Mouse (Mus musculus) embryonic facial prominence, embryonic 14.5 days (tissue): ENCODE data around the gene Glul. TPM values are rescaled to one million over a fixed set of nuclear protein-coding genes. Genes with fewer than 3 reads are reported as not detected.

ENCODE experiments used
- ATAC-seq: fragments of 200-750 bp; cut with Nextera tagmentation; 2 replicates; pipeline ENCODE4 v1.8.0; 2017; ENCODE audit warnings: low read depth, moderate number of reproducible peaks, moderate TSS enrichment
- DNase-seq: peaks from one replicate; pipeline ENCODE4 v3.0.0-alpha.2; 2015; ENCODE audit warnings: low spot score
- H3K27ac ChIP-seq: fragments of 300-500 bp; sonication (generic); replicated peaks from 2 replicates; pipeline ENCODE4 v1.5.1; 2014; ENCODE audit warnings: low read depth, mild to moderate bottlenecking, low read length, moderate library complexity
- H3K27me3 ChIP-seq: fragments of 300-500 bp; sonication (generic); replicated peaks from 2 replicates; pipeline ENCODE4 v1.6.1; 2014; ENCODE audit warnings: low read length; ENCODE audit not compliant: control insufficient read depth, insufficient read depth
- H3K36me3 ChIP-seq: fragments of 300-500 bp; sonication (generic); 2 replicates; pipeline ENCODE4 v1.6.1; 2014; ENCODE audit warnings: low read length, mixed read lengths; ENCODE audit not compliant: control insufficient read depth, insufficient read depth
- H3K4me1 ChIP-seq: fragments of 300-500 bp; sonication (generic); 2 replicates; pipeline ENCODE4 v1.6.1; 2014; ENCODE audit warnings: antibody characterized with exemption, low read length; ENCODE audit not compliant: control insufficient read depth, insufficient read depth
- H3K4me2 ChIP-seq: fragments of 300-500 bp; sonication (generic); 2 replicates; pipeline ENCODE4 v1.6.1; 2014; ENCODE audit warnings: low read depth, mild to moderate bottlenecking, low read length, moderate library complexity, mixed read lengths
- H3K4me3 ChIP-seq: fragments of 300-500 bp; sonication (generic); 2 replicates; pipeline ENCODE4 v1.5.1; 2014; ENCODE audit warnings: low read depth, mild to moderate bottlenecking, low read length
- H3K9ac ChIP-seq: fragments of 300-500 bp; sonication (generic); 2 replicates; pipeline ENCODE4 v1.6.1; 2014; ENCODE audit warnings: low read depth, mild to moderate bottlenecking, low read length, moderate library complexity, mixed read lengths
- H3K9me3 ChIP-seq: fragments of 300-500 bp; sonication (generic); 2 replicates; pipeline ENCODE4 v1.6.1; 2016; ENCODE audit warnings: low read length; ENCODE audit not compliant: control insufficient read depth
- WGBS: fragments of 180-500 bp; shearing (Covaris S2); extraction: QIAGEN DNeasy Blood & Tissue Kit; methylation state at CpG from one replicate; pipeline ENCODE4 v1.1.7; 2014; 5-methylcytosine and 5-hydroxymethylcytosine counted together
- microRNA-seq: library from miRNA; unstranded; fragments of <30 nt; microRNA quantifications from one replicate; pipeline ENCODE4, GENCODE M21; 2016; ENCODE audit warnings: borderline number of aligned reads
- polyA plus RNA-seq: library from polyadenylated mRNA; unstranded; fragments of >200 nt; fragmentation: Nextera tagmentation; extraction: Ambion mirVana; gene quantifications from 2 replicates; pipeline ENCODE4 v1.2.1, GENCODE M21; 2014

Gene Glul
- polyA plus RNA-seq, 1 experiment from 2014 or later: 97.5 TPM

DNA sequence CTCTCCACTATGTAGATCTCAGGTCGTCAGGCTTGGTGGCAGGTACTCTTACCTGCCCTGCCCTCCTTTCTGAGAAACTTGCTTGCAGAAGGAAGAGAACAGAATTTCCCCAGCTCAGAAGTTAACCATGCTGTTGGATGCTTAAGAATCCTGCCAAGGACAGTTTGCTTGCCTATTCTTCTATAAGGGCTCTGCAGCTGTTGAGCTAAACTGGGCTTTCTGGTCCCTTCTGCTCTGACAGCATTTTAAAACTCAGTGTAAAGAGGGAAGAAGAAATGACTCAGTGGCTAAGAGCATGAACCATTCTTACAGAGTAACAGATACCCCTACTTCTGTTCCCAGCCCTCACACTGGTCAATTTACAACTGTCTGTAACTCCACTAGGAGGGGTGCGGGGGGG is 41.2 kb downstream of the Glul start:
- Histone ChIP-seq H3K4me2 (no peak overlapping the region), H3K9me3 (no peaks in the 10 kb centered on the region), H3K36me3 (no peaks in the 10 kb centered on the region), H3K27me3 (no peaks in the 10 kb centered on the region), H3K4me1 (no peaks in the 10 kb centered on the region), H3K27ac (no peak overlapping the region), H3K4me3 (no peak overlapping the region), H3K9ac (no peak overlapping the region)
- ATAC-seq (no peak), DNase-seq (no peak)
- 75% methylated on average over 2 of the region's 2 CpGs for WGBS

DNA sequence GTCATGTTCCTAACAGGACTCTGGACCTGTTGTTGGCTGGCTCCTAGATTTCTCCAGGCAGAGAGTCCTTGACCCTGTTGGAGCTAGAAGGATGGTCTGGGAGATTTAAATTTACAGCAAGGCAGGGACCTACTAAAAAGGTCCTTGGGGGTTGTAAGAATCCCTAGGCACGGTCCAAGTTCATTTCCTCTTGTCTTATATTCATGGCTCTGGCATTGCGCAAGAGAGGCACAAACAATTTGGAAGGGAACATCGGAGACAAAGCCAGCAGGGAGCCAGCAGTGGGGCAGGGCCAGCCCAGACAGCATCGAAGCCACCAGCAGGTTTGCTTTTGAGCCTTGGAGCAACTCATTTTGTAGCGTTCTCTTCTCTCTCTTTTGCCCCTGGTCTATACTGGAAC is 45.4 kb downstream of the Glul start:
- no peak overlapping the region for H3K4me2 ChIP-seq
- H3K4me3 ChIP-seq: no peak overlapping the region
- no peaks in the 10 kb centered on the region for H3K36me3 ChIP-seq
- DNase-seq: no peak
- H3K27me3 ChIP-seq: no peaks in the 10 kb centered on the region
- no peak overlapping the region for H3K27ac ChIP-seq
- no peak for ATAC-seq
- H3K9ac ChIP-seq: no peak overlapping the region
- H3K9me3 ChIP-seq: no peaks in the 10 kb centered on the region
- WGBS: 68% methylated on average over 5 of the region's 5 CpGs
- no peaks in the 10 kb centered on the region for H3K4me1 ChIP-seq

DNA sequence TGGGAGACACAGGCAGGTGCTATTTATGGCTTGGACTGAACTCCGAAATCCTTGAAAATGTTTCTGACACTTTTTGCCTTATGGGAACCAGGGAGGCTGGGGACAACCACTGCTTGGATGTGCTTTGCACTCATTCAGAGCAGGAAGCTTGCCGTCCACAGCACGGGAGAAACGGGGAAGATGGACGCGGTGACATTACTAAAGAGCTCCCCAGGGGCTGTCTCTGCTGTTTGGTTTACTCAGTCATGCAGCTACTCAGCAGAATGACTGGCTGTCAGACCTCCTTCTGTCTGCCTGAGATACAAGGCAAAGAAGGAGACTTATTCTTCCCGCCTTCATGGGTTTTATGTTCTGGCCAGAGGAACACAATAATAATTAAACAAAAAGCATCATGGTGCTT is 47.2 kb downstream of the Glul start:
- no peak for DNase-seq
- Histone ChIP-seq H3K27ac (no peak overlapping the region), H3K4me1 (no peaks in the 10 kb centered on the region), H3K4me2 (no peak overlapping the region), H3K27me3 (no peaks in the 10 kb centered on the region), H3K9ac (no peak overlapping the region), H3K4me3 (no peak overlapping the region), H3K9me3 (no peaks in the 10 kb centered on the region), H3K36me3 (no peaks in the 10 kb centered on the region)
- ATAC-seq: no peak
- 47% methylated on average over 7 of the region's 7 CpGs for WGBS

DNA sequence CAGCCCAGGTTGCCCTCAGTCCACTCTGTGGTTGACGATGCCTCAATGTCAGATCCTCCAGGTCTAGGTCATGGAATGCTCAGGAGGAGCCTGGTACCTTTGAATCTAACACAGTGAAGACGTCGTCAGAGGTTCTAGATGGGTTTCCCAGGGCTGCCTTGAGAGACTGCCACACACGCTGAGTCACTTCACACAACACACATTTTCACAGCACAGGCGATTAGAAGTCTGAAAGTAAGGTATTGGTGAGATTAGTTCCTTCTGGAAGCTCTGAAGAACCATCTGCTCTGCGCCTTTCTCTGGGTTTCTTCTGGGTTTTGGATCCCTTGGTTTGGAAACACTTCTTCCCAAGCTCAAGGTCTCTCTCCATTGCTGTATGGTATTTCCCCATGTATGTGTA is 48.1 kb downstream of the Glul start:
- no peak overlapping the region for H3K4me2 ChIP-seq
- H3K27me3 ChIP-seq: no peaks in the 10 kb centered on the region
- ATAC-seq (no peak), DNase-seq (no peak)
- H3K27ac ChIP-seq: no peak overlapping the region
- no peak overlapping the region for H3K9ac ChIP-seq
- no peak overlapping the region for H3K4me3 ChIP-seq
- no peaks in the 10 kb centered on the region for H3K4me1 ChIP-seq
- no peaks in the 10 kb centered on the region for H3K36me3 ChIP-seq
- 90% methylated on average over 6 of the region's 6 CpGs for WGBS
- no peaks in the 10 kb centered on the region for H3K9me3 ChIP-seq

DNA sequence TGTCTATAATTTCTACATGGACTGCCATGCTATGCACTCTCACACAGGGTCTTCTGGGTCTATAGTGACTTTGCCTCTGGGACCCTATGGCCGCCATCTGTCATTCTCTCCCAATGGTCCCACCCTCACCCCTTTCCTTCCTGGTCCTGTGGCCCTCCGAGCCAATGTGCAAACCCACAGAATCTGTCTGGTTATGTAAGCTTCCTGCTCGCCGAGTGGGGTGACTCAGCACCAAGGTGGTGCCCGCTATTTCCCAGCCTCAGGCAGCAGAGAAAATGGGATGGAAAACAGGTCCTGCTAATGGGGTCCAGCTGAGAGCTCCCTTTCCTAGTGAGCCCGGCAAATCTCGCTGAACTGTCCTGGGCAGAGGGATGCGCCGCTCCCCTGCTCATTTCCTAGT is 53.5 kb downstream of the Glul start:
- WGBS: 66% methylated on average over 9 of the region's 9 CpGs
- Histone ChIP-seq H3K27me3 (no peaks in the 10 kb centered on the region), H3K9ac (no peak overlapping the region), H3K36me3 (no peaks in the 10 kb centered on the region), H3K4me2 (no peak overlapping the region), H3K27ac (no peak overlapping the region), H3K9me3 (no peaks in the 10 kb centered on the region), H3K4me1 (no peaks in the 10 kb centered on the region), H3K4me3 (no peak overlapping the region)
- DNase-seq (no peak), ATAC-seq (no peak)

DNA sequence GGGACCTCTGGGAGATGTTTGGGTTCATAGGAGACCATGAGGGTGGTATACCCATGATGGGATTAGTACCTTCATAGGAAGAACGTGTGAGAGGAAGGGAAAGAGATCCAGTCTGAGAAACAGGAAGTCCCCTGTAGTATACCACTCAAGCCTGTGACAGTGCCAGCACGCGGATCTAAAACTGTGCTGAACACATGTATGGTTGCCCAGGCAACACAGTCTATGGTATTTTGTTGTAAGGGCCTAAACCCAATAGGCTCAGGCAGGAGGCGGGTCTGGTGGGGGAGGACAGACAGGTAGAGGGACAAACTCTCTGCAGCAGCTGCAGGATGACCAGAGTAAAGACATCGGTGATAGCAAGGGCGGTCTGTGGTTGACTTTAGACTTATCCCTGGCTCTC is 54.1 kb downstream of the Glul start:
- DNase-seq: no peak
- H3K27ac ChIP-seq: no peak overlapping the region
- H3K4me3 ChIP-seq: no peak overlapping the region
- H3K36me3 ChIP-seq: no peaks in the 10 kb centered on the region
- H3K4me2 ChIP-seq: no peak overlapping the region
- H3K9me3 ChIP-seq: no peaks in the 10 kb centered on the region
- no peak overlapping the region for H3K9ac ChIP-seq
- no peak for ATAC-seq
- 75% methylated on average over 6 of the region's 6 CpGs for WGBS
- no peaks in the 10 kb centered on the region for H3K27me3 ChIP-seq
- no peaks in the 10 kb centered on the region for H3K4me1 ChIP-seq

DNA sequence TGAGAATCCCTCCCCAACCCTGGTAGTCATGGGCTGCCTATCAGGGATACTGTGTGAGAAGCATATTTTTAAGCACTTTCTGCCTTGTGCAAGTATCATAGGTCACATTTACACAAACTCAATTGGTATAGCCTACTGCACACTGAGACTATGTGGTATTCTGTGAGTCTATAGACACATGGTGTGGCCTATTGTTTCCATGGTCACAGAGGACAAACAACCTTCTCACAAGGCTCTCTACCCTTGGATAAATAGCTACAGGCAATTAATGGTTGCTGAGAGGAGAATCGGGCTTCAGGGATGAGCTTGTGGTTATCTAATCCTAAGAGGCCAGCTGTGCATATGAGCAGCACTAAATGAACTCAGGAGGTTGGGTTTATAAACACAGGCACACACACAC is 58.1 kb downstream of the Glul start:
- Histone ChIP-seq H3K4me3 (no peak overlapping the region), H3K9ac (no peak overlapping the region), H3K4me1 (no peaks in the 10 kb centered on the region), H3K27ac (no peak overlapping the region), H3K4me2 (no peak overlapping the region), H3K36me3 (no peaks in the 10 kb centered on the region), H3K27me3 (no peaks in the 10 kb centered on the region), H3K9me3 (no peaks in the 10 kb centered on the region)
- ATAC-seq (no peak), DNase-seq (no peak)
- WGBS: 20% methylated on average over 1 of the region's 1 CpGs

Small RNA genes lying within 50 kb of the gene (microRNA-seq; reads per million reads assigned to microRNA genes)
- 14.9 reads per million, percentile 32 among the genes with 10 or more reads in this experiment for gene Mir8114

Other genes starting within 250 kb of the Glul start
- gene Rgs8, start 246.9 kb upstream of the Glul start, polyA plus RNA-seq: 1.3 and 1.4 TPM in 2 replicates
- 7.6 and 9.3 TPM in 2 replicates for gene Rgs16, start 159.6 kb upstream of the Glul start, polyA plus RNA-seq
- gene Rnasel, start 150.5 kb upstream of the Glul start, polyA plus RNA-seq: 12.6 and 13.1 TPM in 2 replicates
- 0.14 and 0.26 TPM in 2 replicates for gene Rgsl1, start 55.8 kb upstream of the Glul start, polyA plus RNA-seq
- 0.18 and 0.19 TPM in 2 replicates for gene Teddm1b, start 25.6 kb upstream of the Glul start, polyA plus RNA-seq
- not detected in 2 replicates for gene Teddm1a, start 8.2 kb upstream of the Glul start, polyA plus RNA-seq
- gene Teddm2, start 284 bp downstream of the Glul start, polyA plus RNA-seq: 0.77 and 0.97 TPM in 2 replicates